Mouse (Mus musculus) limb, embryonic 11.5 days (tissue): ENCODE measurements around the gene Igsf11. TPM values are rescaled to one million over a fixed set of nuclear protein-coding genes. Genes with fewer than 3 reads are reported as not detected.

Experiments
- ATAC-seq: fragments of 200-750 bp; cut with Nextera tagmentation; 2 replicates; pipeline ENCODE4 v1.8.0; 2017; ENCODE audit warnings: low read depth; ENCODE audit not compliant: insufficient number of reproducible peaks, low FRiP score, low TSS enrichment
- DNase-seq: peaks from one replicate; pipeline ENCODE4 v3.0.0-alpha.2; 2015; ENCODE audit warnings: low spot score
- H3K27ac ChIP-seq: fragments of 300-500 bp; sonication (generic); replicated peaks from 2 replicates; pipeline ENCODE4 v1.5.1; 2014; ENCODE audit warnings: low read depth, mild to moderate bottlenecking, low read length
- H3K27me3 ChIP-seq: fragments of 300-500 bp; sonication (generic); 2 replicates; pipeline ENCODE4 v1.6.1; 2014; ENCODE audit warnings: mild to moderate bottlenecking, low read length, mixed read lengths; ENCODE audit not compliant: control insufficient read depth, insufficient read depth
- H3K36me3 ChIP-seq: fragments of 300-500 bp; sonication (generic); 2 replicates; pipeline ENCODE4 v1.6.1; 2014; ENCODE audit warnings: mild to moderate bottlenecking, low read length, moderate library complexity, mixed read lengths; ENCODE audit not compliant: control insufficient read depth, insufficient read depth
- H3K4me1 ChIP-seq: fragments of 300-500 bp; sonication (generic); 2 replicates; pipeline ENCODE4 v1.6.1; 2014; ENCODE audit warnings: low read length, mixed read lengths; ENCODE audit not compliant: control insufficient read depth, insufficient read depth
- H3K4me2 ChIP-seq: fragments of 300-500 bp; sonication (generic); 2 replicates; pipeline ENCODE4 v1.6.1; 2014; ENCODE audit warnings: low read depth, mild to moderate bottlenecking, moderate library complexity; ENCODE audit not compliant: severe bottlenecking
- H3K4me3 ChIP-seq: fragments of 300-500 bp; sonication (generic); 2 replicates; pipeline ENCODE4 v1.5.1; 2014; ENCODE audit warnings: low read depth, low read length
- H3K9ac ChIP-seq: fragments of 300-500 bp; sonication (generic); 2 replicates; pipeline ENCODE4 v1.6.1; 2014; ENCODE audit warnings: mild to moderate bottlenecking, low read length
- H3K9me3 ChIP-seq: fragments of 300-500 bp; sonication (generic); 2 replicates; pipeline ENCODE4 v1.6.1; 2016; ENCODE audit warnings: low read length; ENCODE audit not compliant: control insufficient read depth
- WGBS: fragments of 180-500 bp; shearing (Covaris S2); extraction: QIAGEN DNeasy Blood & Tissue Kit; methylation state at CpG from one replicate; pipeline ENCODE4 v1.1.7; 2014; 5-methylcytosine and 5-hydroxymethylcytosine counted together
- polyA plus RNA-seq: library from polyadenylated mRNA; unstranded; fragments of >200 nt; fragmentation: Nextera tagmentation; extraction: Ambion mirVana; gene quantifications from 2 replicates; pipeline ENCODE4 v1.2.1, GENCODE M21; 2014

The Igsf11 gene
- polyA plus RNA-seq, 1 experiment from 2014 or later, result 0.52 TPM

DNA sequence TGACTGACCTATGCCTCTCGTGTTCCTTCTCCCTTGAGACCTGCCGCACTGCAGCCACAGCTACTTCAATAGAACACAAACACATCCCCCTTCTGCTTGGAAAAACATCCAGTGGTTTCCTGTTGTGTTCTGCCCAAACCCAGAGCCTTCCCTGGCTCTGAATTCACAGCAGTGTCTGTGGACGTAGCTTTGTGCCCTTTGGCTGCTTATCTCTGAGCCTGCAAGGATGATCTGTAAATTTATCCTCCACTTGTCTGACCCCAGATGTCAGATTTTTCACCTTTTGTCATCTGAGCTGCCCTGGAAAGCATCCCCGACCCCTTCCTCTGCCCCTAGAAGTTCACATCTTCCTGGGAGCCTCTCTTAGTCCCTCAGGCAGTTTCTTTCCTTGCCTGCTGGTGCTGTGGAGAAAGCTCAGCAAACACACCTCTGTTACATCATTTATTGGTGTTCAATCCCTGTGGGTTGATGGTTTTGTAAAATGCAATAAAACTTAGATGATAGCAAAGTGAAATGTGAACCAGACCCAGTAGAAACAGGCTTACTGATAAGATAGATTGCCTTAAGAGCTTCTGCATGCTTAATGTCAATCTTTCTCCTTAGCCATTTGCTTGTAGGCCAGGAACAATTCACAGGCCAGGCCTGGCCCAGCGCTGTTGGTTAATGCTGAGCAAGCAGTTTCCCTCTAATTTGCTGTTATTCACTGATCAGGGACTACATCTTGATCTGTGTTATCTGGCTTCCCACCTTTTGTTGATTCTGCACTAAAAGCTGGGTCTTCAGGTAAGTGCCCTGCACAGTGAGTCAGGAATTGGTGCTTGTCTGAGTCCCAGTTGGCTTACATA, 51.5 kb downstream of the Igsf11 start:
- Histone ChIP-seq H3K27me3 (no peaks in the 10 kb centered on the region), H3K4me1 (0 out of 2 replicates have a peak, but pooled peaks cover 2% of the 10 kb centered on the region), H3K36me3 (no peaks in the 10 kb centered on the region), H3K9me3 (no peaks in the 10 kb centered on the region), H3K27ac (no peak overlapping the region), H3K9ac (no peak overlapping the region), H3K4me3 (no peak overlapping the region), H3K4me2 (no peak overlapping the region)
- 26% methylated on average over 5 of the region's 5 CpGs for WGBS
- no peak for DNase-seq
- no peak for ATAC-seq

DNA sequence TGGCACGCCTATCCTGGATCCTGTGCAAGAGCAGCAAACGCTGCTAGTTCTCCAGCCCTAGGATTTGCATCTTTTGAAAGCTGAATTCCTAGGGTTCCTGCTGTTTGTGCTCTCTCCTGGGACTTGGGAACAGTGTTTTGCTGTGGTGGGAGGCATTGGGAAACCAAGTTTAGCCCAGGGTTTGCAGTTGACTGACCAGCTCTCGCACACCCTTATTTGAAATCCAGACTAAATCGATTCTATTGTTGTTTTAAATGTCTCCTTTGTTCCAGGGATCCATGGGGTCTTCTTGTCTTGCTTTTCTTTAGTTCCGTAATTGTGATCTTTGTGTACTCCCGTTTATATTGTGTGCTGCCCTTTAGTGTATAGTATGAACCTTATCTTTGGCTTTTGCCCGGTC, 52.6 kb downstream of the Igsf11 start:
- Histone ChIP-seq H3K4me3 (no peak overlapping the region), H3K9me3 (no peaks in the 10 kb centered on the region), H3K27ac (no peak overlapping the region), H3K4me2 (no peak overlapping the region), H3K36me3 (no peaks in the 10 kb centered on the region), H3K9ac (no peak overlapping the region), H3K27me3 (no peaks in the 10 kb centered on the region), H3K4me1 (0 out of 2 replicates have a peak, but pooled peaks cover 2% of the 10 kb centered on the region)
- ATAC-seq (no peak), DNase-seq (no peak)
- WGBS, result 78% methylated on average over 7 of the region's 7 CpGs

DNA sequence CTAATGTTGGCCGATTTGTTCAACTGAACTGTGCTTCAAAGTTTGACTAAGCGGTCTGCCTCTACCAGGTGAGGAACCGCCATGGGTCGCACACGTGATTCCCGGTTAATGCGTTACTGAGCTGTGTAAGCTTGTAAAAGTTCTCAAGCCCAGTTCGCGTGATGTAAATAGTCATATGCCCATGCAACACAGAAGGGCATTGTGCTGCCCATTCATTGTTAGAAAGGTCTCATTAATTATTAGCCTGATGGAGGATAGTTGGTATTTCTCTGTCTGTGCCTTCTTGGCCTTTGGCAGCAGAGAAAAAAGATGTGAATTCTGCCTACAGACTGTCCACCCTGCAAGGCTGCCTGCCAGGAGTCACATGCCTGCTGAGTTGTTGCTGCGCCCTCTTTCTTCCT, 53.1 kb downstream of the Igsf11 start:
- DNase-seq (no peak), ATAC-seq (no peak)
- Histone ChIP-seq H3K27ac (no peak overlapping the region), H3K9ac (no peak overlapping the region), H3K9me3 (no peaks in the 10 kb centered on the region), H3K36me3 (no peaks in the 10 kb centered on the region), H3K4me1 (0 out of 2 replicates have a peak, but pooled peaks cover 2% of the 10 kb centered on the region), H3K4me3 (no peak overlapping the region), H3K4me2 (no peak overlapping the region), H3K27me3 (no peaks in the 10 kb centered on the region)
- WGBS, result 86% methylated on average over 10 of the region's 10 CpGs

DNA sequence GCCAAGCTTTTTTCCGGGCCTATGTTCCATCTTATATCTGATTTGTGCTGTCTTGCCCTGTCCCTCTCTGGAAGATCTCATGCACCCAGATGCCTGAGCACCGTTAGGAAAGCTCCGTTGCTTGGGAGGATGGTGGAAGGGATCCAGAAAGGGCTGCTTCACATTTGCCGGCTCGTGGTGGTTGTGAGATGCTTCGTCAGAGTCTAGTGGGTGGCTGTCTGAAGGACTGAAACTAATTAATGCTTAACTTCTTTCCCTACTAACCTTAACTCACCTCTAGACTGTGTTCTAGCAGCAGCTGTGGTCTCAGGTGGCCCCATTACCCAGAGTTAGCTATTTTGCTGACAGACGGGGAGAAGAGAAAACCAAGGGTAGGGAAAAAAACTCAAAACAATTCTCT, 54.0 kb downstream of the Igsf11 start:
- WGBS, result 48% methylated on average over 7 of the region's 7 CpGs

DNA sequence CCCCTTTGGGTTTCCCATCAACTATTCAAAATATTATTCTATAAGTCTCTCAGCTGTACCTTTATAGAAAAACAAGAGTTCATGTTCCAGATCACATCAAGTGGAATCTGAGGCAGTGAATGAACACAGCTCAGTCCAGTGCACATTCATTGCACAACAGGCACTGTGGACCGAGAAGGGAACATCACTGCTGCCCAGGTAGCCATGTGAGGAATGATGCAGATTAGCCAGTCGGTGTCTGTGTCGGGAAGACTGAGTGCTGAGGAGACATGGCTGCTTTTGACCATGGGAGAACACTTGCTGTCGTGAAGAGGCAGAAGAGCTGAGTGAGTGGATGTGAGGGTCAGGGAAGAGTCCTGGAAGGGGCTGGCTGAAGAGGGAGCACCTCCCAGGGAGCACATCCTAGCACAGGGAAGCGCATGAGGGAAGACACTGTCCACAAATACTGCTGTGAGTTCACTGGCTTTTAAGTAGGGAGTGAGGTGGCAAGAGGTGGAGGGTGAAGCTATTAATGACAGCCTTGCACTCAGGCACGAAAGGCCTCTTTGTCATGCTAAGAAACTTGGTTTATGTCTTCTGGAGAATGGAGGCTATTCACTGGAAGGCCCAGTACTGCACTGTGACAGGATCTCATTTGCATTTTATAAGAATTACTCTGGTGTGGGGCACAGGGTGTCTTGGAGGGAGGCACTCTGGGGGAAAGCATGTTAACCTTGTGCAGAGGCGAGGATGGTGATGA, 54.8 kb downstream of the Igsf11 start:
- WGBS, result 80% methylated on average over 7 of the region's 7 CpGs
- Histone ChIP-seq H3K4me1 (0 out of 2 replicates have a peak, but pooled peaks cover 2% of the 10 kb centered on the region), H3K4me3 (no peak overlapping the region), H3K9ac (no peak overlapping the region), H3K4me2 (no peak overlapping the region), H3K27ac (no peak overlapping the region), H3K9me3 (no peaks in the 10 kb centered on the region), H3K27me3 (no peaks in the 10 kb centered on the region), H3K36me3 (no peaks in the 10 kb centered on the region)
- no peak for DNase-seq
- ATAC-seq, result no peak

More for the DNA sequence above, 54.0 kb downstream of the Igsf11 start:
- Histone ChIP-seq H3K36me3 (no peaks in the 10 kb centered on the region), H3K9me3 (no peaks in the 10 kb centered on the region), H3K4me2 (no peak overlapping the region), H3K27me3 (no peaks in the 10 kb centered on the region), H3K9ac (no peak overlapping the region), H3K27ac (no peak overlapping the region), H3K4me3 (no peak overlapping the region), H3K4me1 (0 out of 2 replicates have a peak, but pooled peaks cover 2% of the 10 kb centered on the region)
- ATAC-seq, result no peak
- DNase-seq, result no peak

DNA sequence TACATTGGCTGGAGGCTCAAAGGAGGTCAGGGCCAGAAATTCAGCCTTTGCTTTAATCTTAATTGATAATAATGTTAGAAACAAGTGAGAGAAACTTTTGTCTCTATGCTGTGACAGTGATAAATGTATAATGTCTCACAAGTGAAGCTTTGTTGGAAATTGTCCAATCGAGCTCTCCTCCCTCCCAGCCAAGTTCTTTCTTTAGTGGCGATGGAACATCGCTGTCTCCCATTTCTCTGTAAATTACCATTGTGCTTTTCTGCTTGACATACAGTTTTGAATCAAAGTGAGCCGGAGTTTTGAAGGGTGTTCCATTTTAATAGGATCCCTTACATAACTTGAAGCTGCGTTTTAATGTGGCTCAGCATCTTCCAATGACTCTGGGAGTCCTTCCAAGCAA, 56.0 kb downstream of the Igsf11 start:
- WGBS, result 91% methylated on average over 5 of the region's 5 CpGs
- DNase-seq, result no peak
- Histone ChIP-seq H3K36me3 (no peaks in the 10 kb centered on the region), H3K9ac (no peak overlapping the region), H3K4me3 (no peak overlapping the region), H3K4me1 (0 out of 2 replicates have a peak, but pooled peaks cover 2% of the 10 kb centered on the region), H3K27me3 (no peaks in the 10 kb centered on the region), H3K9me3 (no peaks in the 10 kb centered on the region), H3K4me2 (no peak overlapping the region), H3K27ac (no peak overlapping the region)
- no peak for ATAC-seq

DNA sequence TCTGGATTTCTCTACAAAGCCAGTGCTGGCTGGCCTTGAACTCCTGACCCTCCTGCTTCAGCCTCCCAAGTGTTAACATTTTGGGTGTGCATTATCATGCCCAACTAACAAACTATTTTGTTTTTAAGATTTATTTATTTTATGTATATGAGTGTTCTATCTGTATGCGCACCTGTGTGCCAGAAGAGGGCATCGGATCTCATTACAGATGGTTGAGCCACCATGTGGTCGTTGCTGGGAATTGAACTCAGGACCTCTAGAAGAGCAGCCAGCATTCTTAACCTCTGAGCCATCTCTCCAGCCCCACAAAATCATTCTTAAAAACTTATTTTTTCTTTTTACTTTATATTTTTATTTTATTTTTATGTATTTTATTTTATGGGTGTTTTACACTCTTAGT, 60.4 kb downstream of the Igsf11 start:
- no peaks in the 10 kb centered on the region for H3K4me1 ChIP-seq
- no peak for DNase-seq
- 94% methylated on average over 3 of the region's 3 CpGs for whole genome bisulfite sequencing
- H3K27me3 ChIP-seq, result no peaks in the 10 kb centered on the region
- no peak overlapping the region for H3K4me3 ChIP-seq
- H3K36me3 ChIP-seq, result no peaks in the 10 kb centered on the region
- H3K4me2 ChIP-seq, result no peak overlapping the region
- no peaks in the 10 kb centered on the region for H3K9me3 ChIP-seq
- ATAC-seq, result no peak
- H3K27ac ChIP-seq, result no peak overlapping the region
- no peak overlapping the region for H3K9ac ChIP-seq

DNA sequence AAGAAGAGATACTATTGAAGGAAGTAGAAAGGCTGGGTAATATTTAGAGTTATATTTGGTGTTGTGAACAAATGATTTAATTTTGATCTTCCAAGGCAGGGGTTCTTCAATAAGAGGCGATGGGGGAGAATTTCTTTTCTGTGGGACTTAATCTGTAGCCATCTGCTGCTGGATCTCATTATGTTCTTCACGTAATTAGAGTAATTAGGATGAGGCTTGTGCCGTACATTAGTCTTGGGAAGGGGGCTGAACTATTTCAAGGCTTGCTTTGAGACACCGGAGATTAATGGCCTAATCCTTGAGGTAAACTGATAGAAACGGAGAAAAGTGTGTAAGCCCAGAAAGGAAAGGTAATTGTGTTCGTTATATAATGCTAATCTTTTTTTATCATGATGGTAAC, 61.4 kb downstream of the Igsf11 start:
- no peak overlapping the region for H3K27ac ChIP-seq
- no peak for ATAC-seq
- H3K36me3 ChIP-seq, result no peaks in the 10 kb centered on the region
- H3K4me2 ChIP-seq, result no peak overlapping the region
- DNase-seq, result no peak
- no peak overlapping the region for H3K4me3 ChIP-seq
- H3K9ac ChIP-seq, result no peak overlapping the region
- no peaks in the 10 kb centered on the region for H3K4me1 ChIP-seq
- H3K9me3 ChIP-seq, result no peaks in the 10 kb centered on the region
- 55% methylated on average over 6 of the region's 6 CpGs for WGBS
- H3K27me3 ChIP-seq, result no peaks in the 10 kb centered on the region
